Mouse (Mus musculus) embryonic facial prominence, embryonic 10.5 days (tissue): ENCODE data around the gene Cenpb. TPM values are rescaled to one million over a fixed set of nuclear protein-coding genes. Genes with fewer than 3 reads are reported as not detected.

Experiments used
- DNase-seq: peaks from one replicate; pipeline ENCODE4 v3.0.0-alpha.2; 2017; ENCODE audit warnings: low spot score
- H3K27ac ChIP-seq: fragments of 300-500 bp; sonication (generic); replicated peaks from 2 replicates; pipeline ENCODE4 v1.5.1; 2016; ENCODE audit warnings: mild to moderate bottlenecking
- H3K27me3 ChIP-seq: fragments of 300-500 bp; sonication (generic); replicated peaks from 2 replicates; pipeline ENCODE4 v1.6.1; 2016; ENCODE audit warnings: low read depth, mild to moderate bottlenecking; ENCODE audit not compliant: poor library complexity, severe bottlenecking
- H3K36me3 ChIP-seq: fragments of 300-500 bp; sonication (generic); replicated peaks from 2 replicates; pipeline ENCODE4 v1.6.1; 2016; ENCODE audit warnings: mild to moderate bottlenecking, moderate library complexity
- H3K4me1 ChIP-seq: fragments of 300-500 bp; sonication (generic); 2 replicates; pipeline ENCODE4 v1.6.1; 2016
- H3K4me3 ChIP-seq: fragments of 300-500 bp; sonication (generic); 2 replicates; pipeline ENCODE4 v1.5.1; 2016; ENCODE audit warnings: mild to moderate bottlenecking, moderate library complexity
- H3K9me3 ChIP-seq: fragments of 300-500 bp; sonication (generic); 2 replicates; pipeline ENCODE4 v1.6.1; 2016; ENCODE audit warnings: mild to moderate bottlenecking
- WGBS: fragments of 180-500 bp; shearing (Covaris S2); methylation state at CpG from one replicate; pipeline ENCODE4 v1.1.7; 2016; 5-methylcytosine and 5-hydroxymethylcytosine counted together
- polyA plus RNA-seq: library from polyadenylated mRNA; unstranded; fragments of >200 nt; fragmentation: Nextera tagmentation; extraction: Ambion mirVana; gene quantifications from 2 replicates; pipeline ENCODE4 v1.2.1, GENCODE M21; 2016

The Cenpb gene
- polyA plus RNA-seq, 1 experiment from 2014 or later: 7.4 TPM

DNA sequence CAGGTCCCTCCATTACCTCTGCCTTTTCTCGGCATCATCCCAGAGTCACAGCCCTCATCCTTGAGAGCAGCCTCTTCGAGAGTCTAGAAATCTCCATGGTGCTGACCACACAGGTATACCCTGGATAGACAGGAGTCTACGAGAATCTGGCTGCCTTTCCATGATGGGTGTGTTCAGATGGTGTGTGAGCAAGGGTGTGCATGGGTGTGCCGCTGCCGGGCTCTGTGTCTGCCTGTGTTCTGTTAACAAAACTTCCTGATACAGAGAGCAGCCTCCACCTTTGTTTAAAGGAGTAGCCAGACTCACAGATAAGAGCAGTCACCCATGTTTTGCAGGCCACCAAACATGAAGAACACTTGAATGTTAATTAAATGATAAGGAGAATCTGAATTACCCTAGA lies 50.0 kb downstream of the Cenpb start:
- no peaks in the 10 kb centered on the region for H3K9me3 ChIP-seq
- H3K36me3 ChIP-seq: peaks cover 20% of the 10 kb centered on the region
- peaks cover 17% of the 10 kb centered on the region for H3K27me3 ChIP-seq
- WGBS: 87% methylated on average over 5 of the region's 5 CpGs
- H3K27ac ChIP-seq: no peak overlapping the region
- no peak overlapping the region for H3K4me3 ChIP-seq
- no peak for DNase-seq
- H3K4me1 ChIP-seq: peaks cover 46% of the 10 kb centered on the region

- WGBS: 86% methylated on average over 3 of the region's 3 CpGs
Observed at GRCm38 (mm10) chr2:131128636-131129157, 51.2 kb downstream of the Cenpb start.

DNA sequence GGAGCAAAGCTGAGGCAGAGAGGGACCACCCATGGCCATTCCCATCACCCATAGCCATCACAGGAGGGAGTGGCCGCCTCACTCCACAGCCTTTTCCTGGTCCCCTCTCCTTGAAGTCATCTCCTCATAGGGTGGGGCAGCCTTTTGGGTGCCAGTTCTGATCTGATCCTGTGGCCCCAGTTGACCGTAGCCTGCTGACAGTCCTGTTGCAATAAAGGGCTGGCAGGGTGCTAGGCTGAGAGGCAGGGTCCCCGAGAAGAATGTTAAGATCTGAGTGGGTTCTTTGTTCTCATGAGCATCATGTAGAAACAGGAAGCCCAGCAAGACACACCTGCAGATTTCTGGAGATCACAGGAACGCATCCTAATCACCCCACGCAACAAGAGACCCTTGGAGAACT lies 51.7 kb downstream of the Cenpb start:
- Histone ChIP-seq H3K27ac (peak overlapping the region; percentile 96), H3K4me1 (peaks cover 43% of the 10 kb centered on the region), H3K27me3 (peaks cover 21% of the 10 kb centered on the region), H3K9me3 (no peaks in the 10 kb centered on the region), H3K36me3 (peaks cover 9% of the 10 kb centered on the region; the same call in 1 of the 2 replicates), H3K4me3 (peak overlapping the region; percentile 75)
- 84% methylated on average over 5 of the region's 5 CpGs for WGBS
- no peak for DNase-seq

More at GRCm38 (mm10) chr2:131128636-131129157, 51.2 kb downstream of the Cenpb start:
- H3K4me3 ChIP-seq: peak overlapping the region; percentile 75; the same call in 1 of the 2 replicates
- H3K27me3 ChIP-seq: peaks cover 21% of the 10 kb centered on the region
- peaks cover 9% of the 10 kb centered on the region; the same call in 1 of the 2 replicates for H3K36me3 ChIP-seq
- no peak for DNase-seq
- H3K4me1 ChIP-seq: peaks cover 43% of the 10 kb centered on the region
- no peaks in the 10 kb centered on the region for H3K9me3 ChIP-seq
- peak overlapping the region; percentile 96; the same call in 1 of the 2 replicates for H3K27ac ChIP-seq

DNA sequence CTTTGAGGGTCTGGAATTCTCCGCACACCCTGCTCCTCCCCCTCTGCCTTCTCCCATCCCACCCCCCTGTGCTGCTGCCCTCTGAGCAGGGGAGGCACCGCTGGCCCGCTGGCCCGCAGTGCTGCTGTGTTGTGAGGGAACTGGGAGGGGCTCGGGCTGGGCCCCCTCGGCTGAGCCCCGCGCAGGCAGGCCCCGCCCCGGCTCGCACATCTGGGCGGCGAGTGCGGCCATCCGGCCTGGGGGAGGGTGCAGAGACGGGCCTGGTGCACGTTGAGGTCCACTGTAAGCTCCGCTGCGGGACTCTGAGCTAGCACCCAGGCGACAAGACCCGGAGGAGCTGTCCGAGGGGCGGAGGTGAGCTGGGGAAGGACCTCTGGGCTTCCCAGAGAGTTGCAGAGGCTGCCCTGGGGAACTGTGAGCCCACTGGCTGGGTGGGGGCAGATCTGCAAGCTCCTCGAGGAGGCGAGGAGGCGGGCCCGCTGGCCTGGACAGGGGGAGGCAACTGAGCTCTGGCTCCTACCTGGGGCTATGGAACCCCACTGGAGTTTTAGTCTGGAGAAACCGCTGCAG lies 52.6 kb downstream of the Cenpb start, which contains the start of gene Hspa12b:
Gene Hspa12b (plus strand): TSS at position 120 of the 570 bp plus-strand sequence.
- Histone ChIP-seq H3K27ac (peak within 1 kb of the TSS; percentile 96), H3K4me1 (peaks cover 43% of the 10 kb centered on the region)
- DNase-seq: peak; percentile 91

DNA sequence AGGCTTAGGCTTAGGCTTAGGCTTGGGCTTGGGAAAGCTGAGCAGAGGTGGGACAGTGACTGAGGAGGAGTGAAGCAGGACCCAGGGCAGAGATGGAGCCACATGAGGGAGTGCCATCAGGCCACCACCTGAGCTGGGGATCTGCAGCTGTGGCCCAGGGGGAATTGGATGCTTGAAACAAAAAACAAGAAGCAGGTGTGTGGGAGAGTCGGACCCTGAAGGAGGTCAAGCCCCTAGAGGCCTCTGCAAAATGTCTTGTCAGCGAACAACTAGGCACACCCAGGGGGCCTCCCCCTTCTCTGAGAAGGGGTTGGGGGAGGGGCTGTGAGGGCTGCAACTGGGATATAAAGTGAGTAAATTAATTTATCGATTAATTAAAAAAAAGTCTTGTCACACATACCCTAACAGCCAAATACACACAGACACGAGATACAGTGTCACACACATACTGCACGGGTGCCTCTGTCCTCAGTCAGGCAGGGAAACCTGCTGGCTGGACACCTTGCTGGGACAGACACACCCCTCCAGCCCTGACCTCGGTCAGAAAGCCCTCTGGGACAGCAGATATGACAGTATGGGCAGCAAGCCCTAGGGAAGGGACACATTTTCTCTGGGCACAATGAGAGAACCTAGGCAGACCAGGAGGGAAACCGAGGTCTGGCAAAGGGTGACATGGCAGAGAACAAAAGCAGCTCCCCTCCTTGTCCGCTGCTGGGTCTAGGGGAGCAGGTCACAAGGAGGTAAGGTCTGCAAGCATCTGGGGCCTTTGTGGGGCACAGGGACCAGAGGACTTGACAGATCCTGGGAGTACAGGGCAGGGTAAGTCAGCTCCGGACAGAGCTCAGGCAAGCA lies 53.7 kb downstream of the Cenpb start:
- 36% methylated on average over 9 of the region's 9 CpGs for WGBS
- Histone ChIP-seq H3K27ac (peak overlapping the region; percentile 96), H3K9me3 (no peaks in the 10 kb centered on the region), H3K4me3 (no peak overlapping the region), H3K27me3 (peaks cover 21% of the 10 kb centered on the region), H3K36me3 (no peaks in the 10 kb centered on the region), H3K4me1 (peaks cover 43% of the 10 kb centered on the region)
- DNase-seq: no peak

More for the DNA sequence above, 52.6 kb downstream of the Cenpb start, which contains the start of gene Hspa12b:
- Histone ChIP-seq H3K9me3 (no peaks in the 10 kb centered on the region), H3K4me3 (peak within 1 kb of the TSS; percentile 75), H3K36me3 (peaks cover 9% of the 10 kb centered on the region; the same call in 1 of the 2 replicates), H3K27me3 (peaks cover 21% of the 10 kb centered on the region)
- under 1% methylated on average over 28 of the region's 28 CpGs for WGBS

Other genes starting within 250 kb of the Cenpb start
- gene Gfra4, start 137.0 kb downstream of the Cenpb start, polyA plus RNA-seq: 5.6 and 7.2 TPM in 2 replicates
- 0.64 and 1.0 TPM in 2 replicates for gene Adam33, start 116.3 kb downstream of the Cenpb start, polyA plus RNA-seq
- gene Siglec1, start 93.3 kb downstream of the Cenpb start, polyA plus RNA-seq: 0.06 and 0.16 TPM in 2 replicates
- gene Hspa12b, start 52.8 kb downstream of the Cenpb start, polyA plus RNA-seq: 9.7 and 14.1 TPM in 2 replicates
- not detected in 2 replicates for gene Gm11037, start 46.6 kb downstream of the Cenpb start, polyA plus RNA-seq
- 115 and 119 TPM in 2 replicates for gene 1700037H04Rik, start 20.0 kb downstream of the Cenpb start, polyA plus RNA-seq
- 50.0 and 52.6 TPM in 2 replicates for gene Cdc25b, start 6.9 kb upstream of the Cenpb start, polyA plus RNA-seq
- gene Spef1, start 7.2 kb upstream of the Cenpb start, polyA plus RNA-seq: 3.2 TPM in 2 replicates
- 23.3 and 25.3 TPM in 2 replicates for gene Ap5s1, start 27.0 kb upstream of the Cenpb start, polyA plus RNA-seq
- gene Mavs, start 54.0 kb upstream of the Cenpb start, polyA plus RNA-seq: 19.4 and 20.4 TPM in 2 replicates
- gene Pank2, start 82.4 kb upstream of the Cenpb start, polyA plus RNA-seq: 44.2 and 44.6 TPM in 2 replicates
- 8.1 and 9.7 TPM in 2 replicates for gene Rnf24, start 172.8 kb upstream of the Cenpb start, polyA plus RNA-seq